Mouse (Mus musculus) adrenal gland, postnatal 10 days (tissue): ENCODE results near the gene Alkbh1. TPM values are rescaled to one million over a fixed set of nuclear protein-coding genes. Genes with fewer than 3 reads are reported as not detected.
"Not testable (repeated sequence)": the region's sequence is repeated elsewhere in the genome, so short reads cannot be mapped to it uniquely, and the experiment has no call there.

Source experiments
- DNase-seq: peaks from one replicate; pipeline ENCODE4 v3.0.0; 2021; ENCODE audit warnings: mixed read lengths
- long read RNA-seq, 2 experiments: library from polyadenylated mRNA; stranded (forward); transcript quantifications; one replicate each; pipeline ENCODE4 v2.0.0; 2021
- total RNA-seq, 2 experiments: library from RNA; stranded (reverse); gene quantifications; 2 replicates each; pipeline ENCODE4 v1.2.3; 2021

Gene Alkbh1
- total RNA-seq, result 10 to 100 TPM; 23.9 to 24.3 TPM
- long read RNA-seq, experiment 1, transcript Alkbh1-212 (1 exons, 408 nt), result minor isoform, 5 of 32 reads
- long read RNA-seq, experiment 1, transcript Alkbh1-208 (6 exons, 1,883 nt), result minor isoform, 5 of 32 reads
- long read RNA-seq, experiment 1, transcript Alkbh1-209 (6 exons, 3,857 nt), result major isoform, 13 of 32 reads
- long read RNA-seq, experiment 1, partial matches to known transcripts, result 2 of 32 reads
- long read RNA-seq, experiment 1, other reads (novel, unspliced or antisense), result 4 of 32 reads
- long read RNA-seq, experiment 2, transcript Alkbh1-209 (6 exons, 3,857 nt), result major isoform, 7 of 12 reads
- long read RNA-seq, experiment 2, partial matches to known transcripts, result 0 of 12 reads
- long read RNA-seq, experiment 2, other reads (novel, unspliced or antisense), result 1 of 12 reads

DNA sequence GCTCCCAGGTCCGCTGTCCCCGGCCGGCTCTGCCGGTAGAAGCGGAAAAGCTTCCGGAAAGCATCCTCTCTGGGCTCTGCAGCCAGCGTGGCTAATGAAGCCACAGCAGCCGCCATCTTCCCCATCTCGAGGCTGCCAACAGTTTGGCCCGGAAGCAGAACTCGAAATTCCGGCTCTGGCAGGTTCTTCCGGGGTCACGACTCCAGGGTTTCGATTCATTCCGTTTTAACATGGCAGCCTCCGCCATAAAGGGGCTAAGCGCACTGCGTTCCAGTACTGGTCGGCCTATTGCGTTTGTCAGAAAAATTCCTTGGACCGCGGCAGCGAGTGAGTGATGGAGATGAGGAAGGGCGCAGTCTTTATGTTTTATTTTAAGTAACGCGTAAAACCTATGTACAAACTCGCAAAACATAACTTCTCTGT is at the start of gene Alkbh1, which contains the start of gene Slirp:
TSS of gene Alkbh1 (minus strand) at position 318 of the 423 bp plus-strand sequence.
TSS of gene Slirp (plus strand) at position 197 of the 423 bp plus-strand sequence.
- peak; percentile 93 for DNase-seq

DNA sequence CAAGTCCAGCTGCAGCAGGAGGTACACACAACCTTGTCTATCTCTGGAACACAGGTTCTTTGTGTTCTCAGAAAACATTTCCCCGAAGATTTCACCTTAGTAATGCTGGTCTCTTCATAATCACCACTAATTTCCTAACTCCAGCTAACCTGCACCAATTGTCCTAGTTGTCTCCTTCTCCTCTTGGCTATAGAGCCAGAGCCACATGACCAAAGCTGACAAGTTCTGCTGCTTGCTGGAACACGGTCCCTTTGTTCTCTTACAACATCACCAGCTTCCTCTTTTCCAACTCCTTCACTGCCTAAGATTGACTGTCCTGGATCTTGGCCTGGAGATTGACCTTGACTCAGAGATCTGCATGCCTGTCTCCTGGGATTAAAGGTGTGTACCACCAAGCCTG is 44.9 kb upstream of the Alkbh1 start:
- DNase-seq, result not testable (repeated sequence)

DNA sequence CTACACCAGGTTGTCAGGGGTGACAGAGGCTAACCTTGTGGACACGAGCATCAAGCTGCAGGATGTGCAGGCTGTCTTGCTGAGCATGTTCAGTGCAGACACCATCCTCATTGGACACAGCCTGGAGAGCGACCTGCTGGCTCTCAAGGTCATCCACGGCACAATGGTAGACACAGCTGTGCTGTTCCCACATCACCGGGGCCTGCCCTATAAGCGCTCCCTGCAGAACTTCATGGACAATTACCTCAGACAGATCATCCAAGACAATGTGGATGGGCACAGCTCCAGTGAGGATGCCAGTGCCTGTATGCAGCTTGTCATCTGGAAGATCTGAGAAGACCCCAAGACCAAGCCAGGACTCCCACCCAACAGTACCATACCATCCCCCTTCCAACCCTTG is 38.7 kb upstream of the Alkbh1 start:
- not testable (repeated sequence) for DNase-seq

DNA sequence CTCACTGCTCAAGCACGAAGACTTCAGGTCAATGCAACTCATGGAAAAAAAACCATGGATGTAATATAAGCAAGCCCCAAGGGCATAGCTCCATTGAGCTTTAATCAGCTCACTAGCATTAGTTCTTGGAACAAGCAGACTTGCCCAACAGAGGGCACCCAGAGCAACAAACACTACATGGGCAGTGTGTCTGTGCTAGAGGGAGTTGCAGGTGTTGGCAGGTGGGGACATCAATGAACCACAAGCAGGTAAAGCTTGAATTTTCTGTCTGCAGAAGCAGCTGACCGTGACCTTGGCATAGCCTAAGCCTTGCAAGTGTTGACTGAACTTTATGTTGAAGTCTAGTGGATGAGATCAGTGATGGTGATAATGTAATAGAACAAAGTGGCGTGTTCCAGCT is 30.9 kb upstream of the Alkbh1 start:
- DNase-seq, result no peak

DNA sequence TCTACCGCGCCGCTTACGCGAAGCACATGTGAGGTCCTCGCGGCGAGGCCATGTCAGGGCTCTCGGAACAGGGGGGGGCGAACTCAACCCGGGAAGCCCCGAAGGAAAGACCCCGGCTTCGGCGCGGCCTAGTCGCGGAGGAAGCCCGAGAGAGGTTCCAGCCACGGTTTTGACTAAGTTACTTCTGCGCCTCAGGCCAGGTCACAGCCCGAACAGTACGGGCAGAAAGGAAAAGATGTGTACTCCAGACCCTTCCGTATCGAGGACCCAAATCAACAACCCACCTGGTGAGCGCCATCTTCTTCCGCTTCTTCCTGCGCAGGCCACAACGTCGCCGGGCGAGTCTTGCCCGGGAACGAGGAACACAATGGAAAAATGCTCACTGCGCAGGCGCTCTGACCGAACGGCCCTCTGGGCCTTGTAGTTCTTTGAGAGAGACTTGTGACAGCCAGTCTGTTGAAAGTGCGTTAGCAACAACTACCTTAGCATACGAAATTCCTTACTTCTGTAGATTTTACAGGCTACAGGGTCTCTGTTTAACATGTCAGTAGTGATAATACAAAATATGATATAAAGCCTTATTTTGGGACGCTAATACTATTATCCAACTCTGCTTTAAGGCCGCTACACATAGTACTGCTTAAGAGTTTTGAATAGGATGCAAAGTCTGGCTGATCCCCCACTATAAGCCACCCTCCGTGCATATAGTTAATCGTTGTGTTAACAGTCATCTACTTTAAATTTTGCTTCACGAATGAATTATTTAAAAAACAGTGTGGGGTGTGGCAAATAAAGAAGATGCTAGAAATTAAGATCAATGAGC is 28.4 kb upstream of the Alkbh1 start, which contains the start of gene Snw1:
TSS of gene Snw1 (minus strand) at position 311 of the 823 bp plus-strand sequence.
- DNase-seq, result peak; percentile 94

DNA sequence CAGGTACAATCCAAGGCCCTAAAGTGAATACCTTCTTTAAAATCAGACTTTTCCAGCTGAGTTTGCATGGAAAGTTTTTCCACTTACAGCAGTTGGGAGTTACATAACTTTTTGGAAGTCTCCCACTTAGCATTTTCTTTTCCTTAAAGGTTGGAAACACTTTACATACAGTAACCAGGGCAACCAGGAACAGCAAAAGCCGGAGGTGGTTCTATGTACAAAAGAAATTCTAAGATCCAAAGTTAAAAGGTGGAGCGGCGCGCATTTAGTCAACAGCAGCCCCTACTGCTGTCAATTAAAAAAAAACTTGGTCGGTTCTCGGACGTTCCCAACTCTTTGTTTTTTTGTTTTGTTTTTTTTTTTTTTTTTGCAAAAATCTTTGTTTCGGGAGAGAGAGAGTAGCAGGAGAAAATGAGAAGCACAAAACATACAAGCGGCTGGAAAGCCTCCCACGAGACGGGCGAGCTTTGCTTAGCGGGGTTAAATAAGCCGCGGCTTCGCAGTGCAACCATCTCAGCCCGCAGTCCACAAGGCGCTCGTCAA is 27.7 kb upstream of the Alkbh1 start:
- DNase-seq, result peak; percentile 13

DNA sequence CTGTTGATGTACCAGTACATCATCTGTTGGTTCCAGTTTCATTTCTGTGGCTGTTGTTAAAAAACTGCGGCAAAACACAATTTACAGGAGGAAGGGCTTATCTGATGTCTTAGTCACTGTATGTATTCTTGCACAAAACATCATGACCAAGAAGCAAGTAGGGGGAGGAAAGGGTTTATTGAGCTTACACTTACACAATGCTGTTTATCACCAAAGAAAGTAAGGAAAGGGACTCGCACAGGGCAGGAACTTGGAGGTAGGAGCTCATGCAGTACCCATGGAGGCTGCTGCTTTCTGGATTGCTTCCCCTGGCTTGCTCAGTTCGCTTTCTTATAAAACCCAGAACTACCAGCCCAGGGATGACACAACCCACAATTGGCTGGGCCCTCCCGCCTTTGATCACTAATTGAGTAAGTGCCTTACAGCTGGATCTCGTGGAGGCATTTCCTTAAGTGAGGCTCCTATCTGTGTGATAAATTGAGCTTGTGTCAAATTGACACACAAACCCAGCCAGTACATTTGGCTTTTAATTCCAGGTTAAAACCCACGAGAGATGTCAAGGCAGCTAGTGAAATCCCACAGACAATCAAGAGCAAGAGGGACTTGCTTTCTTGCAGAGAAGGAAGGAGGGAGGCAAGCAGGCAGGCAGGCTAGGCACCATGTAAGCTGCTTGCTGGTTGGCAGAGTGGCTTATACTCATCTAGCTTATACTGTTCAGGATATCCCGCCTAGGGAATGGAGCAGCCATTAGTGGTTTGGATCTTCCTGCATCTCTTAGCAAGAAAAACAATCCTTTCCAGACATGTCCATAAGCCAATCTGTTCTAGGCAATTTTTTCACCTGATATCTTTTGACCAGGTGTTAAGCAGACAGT is 26.7 kb upstream of the Alkbh1 start:
- peak; percentile 16 for DNase-seq

DNA sequence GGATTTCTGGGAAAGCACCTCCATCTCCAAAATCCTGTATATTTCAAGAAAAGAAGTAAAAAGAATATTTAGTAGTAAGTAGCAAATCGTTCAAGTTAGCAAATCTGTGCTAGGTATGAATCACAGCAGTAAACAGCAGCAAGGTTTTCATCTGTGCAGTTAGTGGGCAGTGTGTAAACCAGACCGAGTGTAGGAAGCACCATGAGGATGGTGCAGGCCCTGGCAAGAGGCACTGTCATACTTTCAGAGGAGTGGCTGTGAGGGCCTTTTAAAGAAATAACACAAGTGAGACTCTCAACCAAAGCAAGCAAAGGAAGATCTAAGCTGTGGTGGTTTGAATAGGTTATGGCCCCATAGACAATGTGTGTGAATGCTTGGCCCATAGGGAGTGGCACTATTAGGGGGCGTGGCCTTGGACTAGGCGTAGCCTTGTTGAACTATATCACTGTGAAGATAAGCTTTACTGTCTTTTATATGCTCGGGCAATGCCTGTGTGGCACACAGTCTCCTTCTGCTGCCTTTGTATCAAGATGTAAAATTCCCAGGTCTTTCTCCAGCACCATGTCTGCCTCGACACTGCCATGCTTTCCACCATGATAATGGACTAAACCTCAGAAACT is 21.0 kb upstream of the Alkbh1 start:
- no peak for DNase-seq

DNA sequence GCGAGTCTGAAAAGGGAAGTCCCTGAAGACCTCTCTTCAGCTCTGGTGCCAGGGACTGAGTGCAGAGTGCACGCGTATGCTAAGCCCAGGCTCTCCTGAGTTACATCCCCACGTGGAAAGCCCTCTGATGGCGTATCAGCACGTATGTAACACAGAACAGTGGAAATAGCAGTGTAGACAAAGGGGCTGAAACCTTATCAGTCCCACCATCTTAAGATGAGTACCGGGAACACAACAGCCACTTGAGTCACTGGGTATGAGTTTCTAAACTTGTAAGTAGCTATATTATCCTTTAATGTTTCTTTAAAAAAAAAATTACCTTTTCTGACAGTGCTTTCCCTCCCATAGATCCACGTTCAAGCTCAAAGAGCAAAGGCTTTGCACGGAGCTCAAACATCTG is 5.6 kb upstream of the Alkbh1 start:
- no peak for DNase-seq

DNA sequence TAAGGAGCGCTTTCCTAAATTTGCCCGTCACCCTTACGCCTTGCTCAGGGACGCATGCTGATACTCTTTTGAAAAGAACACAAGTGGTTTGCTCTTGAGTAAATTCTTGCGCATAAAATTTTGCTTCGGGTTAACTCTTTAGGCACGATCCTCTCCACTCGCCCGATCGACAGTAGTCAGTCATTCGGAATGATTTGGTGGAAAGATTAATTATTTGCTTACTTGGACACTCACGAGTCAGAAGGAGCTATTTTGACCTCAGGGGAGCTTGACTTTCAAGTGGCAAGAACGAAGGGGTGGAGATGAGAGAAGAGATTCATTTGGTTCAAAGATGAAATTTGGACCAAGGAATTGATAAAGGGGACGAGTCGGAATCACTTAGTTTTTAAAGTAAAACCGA is 394 bp upstream of the Alkbh1 start:
- no peak for DNase-seq

DNA sequence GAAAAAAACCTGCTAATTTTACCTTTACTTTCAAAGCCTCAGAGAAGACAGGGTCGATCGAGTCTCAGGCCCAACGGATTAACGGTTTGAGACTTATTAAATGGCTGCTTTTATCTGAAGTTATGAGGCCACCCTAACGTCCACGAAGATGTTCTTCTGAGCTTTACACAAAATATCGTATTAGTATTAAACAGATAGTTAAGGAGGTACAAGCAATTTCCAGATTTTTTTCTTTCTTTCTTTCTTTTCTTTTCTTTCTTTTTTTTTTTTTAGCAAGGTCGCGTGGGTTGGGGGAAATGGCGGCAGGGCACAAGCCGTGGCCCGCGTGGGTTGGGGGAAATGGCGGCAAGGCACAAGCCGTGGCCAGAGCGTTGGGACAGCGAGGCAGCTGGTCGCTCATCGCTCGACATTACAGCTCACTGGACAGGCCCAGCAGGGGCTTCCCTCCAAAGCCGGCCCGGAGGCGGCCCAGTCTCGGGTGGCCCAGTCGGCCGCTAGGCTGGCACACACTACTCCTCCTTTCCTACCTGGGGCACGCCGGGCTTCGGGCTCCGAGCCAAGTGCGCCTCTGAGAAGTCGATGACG is 610 bp downstream of the Alkbh1 start:
- no peak for DNase-seq

DNA sequence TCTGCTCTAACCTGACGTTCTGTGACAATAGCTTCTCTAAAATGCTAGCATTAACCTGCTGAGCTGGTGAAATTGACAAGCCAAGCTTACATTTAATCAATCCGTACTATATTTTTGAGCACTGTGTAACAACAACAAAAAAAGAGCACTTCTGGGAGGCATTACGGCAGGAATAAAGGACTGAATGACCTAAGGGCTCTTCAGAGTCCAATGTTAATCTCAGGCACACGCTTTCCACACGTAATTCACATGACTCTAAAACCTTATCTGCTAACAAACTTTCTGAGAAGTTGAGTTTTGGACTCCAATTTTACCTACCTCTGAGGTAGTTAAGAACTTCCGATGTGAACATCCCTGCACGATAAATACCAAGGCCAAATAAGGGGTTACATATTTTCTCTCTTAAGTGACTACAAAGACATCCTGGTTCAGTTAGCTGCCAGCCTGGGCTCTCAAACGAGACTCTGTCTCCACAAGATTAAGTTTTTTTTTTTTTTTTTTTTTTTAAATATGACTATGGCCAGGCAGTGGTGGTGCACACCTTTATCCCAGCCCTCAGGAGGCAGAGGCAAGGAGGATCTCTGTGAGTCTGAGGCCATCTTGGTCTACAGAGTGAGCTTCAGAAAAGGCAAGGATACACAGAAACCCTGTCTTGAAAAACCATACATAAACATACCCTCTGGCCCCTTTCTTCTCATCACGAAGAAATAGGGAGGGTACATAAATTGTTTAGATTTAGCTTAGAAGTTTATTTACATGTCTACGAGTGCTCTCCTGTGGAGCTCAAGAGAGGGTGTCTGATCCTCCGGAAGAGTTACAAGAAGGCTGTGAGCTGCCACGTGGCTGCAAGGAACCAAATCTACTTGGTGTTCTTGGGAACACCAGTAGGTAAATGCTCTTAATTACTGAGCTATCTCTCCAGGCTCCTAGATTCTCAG is 1.4 kb downstream of the Alkbh1 start:
- DNase-seq, result no peak

DNA sequence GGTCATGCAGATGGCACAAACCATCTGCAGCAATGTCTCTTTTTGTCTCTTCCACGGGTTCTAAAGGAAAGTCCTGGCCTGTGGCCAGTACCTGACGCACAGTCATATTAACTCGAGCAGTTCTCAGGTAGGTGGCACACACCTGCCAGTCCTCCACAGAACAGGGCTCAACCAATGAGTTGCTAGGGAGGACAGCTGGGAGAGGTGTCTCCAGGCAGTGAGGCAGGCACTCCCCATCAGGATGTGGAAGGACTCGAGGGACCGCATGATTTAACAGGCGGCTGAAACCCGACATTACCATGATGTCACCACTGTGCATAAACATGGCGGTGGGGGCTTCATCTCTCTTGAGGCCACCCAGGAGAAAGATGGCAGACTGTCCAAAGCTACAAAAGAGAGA is 14.9 kb downstream of the Alkbh1 start:
- DNase-seq, result no peak

DNA sequence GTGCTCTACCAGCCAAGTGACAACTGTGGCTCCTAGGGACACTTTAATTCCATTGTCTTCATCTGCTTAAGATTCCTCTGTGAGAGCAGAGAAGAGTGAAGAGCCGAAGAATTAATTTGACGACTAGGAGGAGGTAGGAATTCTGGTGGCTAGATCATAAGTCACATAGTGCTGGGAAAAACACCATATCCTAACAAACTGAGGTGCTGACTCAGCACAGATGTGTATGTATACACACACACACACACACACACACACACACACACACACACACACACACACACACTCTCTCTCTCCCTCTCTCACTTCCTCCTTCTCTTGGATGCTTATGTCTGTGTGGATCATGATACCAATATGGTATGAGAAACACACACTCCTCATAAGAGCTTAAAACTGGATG is 15.5 kb downstream of the Alkbh1 start:
- DNase-seq, result no peak

DNA sequence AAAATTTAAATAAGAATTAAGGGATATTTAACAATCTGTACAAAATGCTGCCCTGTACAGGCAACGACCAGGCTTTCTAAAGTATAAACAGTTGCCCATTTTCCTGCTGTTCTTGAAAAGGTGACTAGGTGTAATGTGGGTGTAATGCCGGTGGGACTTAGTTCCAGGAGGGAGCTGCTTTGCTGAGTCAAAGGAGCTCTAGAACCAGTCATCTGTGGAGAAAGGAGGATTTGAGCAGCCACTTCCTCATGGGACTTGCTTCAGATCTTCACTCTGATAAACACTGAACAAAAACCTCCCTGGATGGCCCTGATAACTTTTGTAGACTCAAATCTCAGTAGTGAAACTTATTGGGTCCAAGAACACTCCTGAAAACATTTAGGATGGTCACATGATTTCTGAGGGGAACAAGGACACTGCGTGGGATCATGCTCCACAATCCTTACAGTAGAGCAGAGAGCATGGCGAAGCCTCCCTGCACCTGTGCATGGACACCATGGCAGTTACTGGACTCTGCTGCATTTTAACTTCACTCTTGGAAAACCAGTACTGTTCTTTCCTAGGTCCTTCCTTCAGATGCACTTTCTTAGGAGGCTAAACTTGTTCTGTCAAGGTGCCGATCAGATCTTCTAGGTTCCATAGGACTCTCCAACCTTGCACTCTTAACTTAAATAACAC is 17.3 kb downstream of the Alkbh1 start:
- DNase-seq, result no peak

DNA sequence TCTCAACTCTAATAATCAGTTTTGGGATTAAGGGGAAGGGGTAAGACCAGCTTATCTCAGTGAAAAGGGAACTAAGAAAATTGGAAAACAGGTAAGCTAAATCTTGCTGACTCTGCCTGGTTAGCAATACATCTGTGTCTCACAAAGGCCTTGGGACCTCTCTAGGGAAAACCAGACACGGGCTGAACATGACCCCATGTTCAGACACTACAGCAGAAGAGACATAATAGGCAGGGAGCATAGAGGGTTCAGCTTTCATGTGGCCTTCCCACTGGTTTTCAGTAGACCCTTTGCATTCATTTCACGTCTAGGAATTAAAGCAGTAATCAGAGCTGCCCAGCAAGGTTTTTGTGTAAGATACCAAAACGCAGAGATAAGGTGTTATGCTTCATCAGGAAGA is 19.3 kb downstream of the Alkbh1 start:
- no peak for DNase-seq

DNA sequence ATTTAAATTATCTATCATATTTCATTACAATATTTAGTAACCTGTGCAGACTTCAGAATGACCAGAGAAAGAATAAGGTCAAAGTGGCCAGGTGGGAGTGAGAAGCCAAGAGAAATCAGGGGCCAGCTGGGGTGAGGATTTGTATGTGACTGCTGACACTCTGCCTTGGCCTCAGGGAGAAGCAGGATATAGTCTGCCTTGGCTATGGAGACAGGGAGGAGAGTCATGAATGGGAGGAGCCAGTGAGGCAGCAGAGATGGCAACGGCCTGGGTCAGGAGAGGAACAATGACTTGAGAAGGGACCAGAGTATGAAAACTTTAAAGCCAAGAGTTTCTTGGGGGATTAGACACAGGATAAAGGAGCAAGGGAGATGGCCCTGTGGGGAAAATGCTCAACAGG is 20.1 kb downstream of the Alkbh1 start:
- DNase-seq, result no peak

DNA sequence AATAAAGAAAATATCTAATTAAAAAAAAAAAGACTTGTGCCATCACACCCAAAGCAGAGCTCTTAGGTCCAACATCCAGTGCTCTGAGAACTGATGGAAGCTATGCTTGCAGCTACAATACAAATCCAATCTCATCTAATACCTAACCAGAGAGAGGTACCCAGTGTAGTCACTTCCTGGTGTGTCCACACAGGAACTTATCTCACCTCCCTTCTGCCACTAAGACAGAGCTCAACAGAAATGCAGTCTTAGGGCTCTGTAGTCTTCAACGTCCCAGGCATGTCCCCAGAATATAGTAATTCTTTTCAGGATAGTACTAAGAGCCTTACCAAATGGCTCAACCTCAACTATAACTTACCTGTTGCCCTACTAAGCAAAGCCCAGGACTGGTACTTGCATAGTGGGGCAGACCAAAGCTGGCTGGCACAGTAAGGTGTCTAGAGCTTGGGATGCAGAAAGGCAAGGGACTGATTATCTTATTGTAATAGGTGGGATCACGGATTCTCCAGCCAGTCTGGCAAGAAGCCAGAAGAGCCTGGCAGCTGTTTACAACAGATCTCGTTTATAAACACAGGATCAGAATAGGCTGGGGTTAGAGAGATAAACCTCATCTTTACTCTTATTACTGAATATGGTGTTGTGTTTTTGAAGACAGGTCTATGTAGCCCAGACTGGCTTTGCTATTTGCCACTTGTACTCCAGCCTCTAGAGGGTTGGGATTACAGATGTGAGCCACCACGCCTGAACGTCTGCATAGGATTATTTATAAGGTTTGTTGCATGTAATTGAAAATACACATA is 21.9 kb downstream of the Alkbh1 start:
- no peak for DNase-seq
